Mouse (Mus musculus): ENCODE measurements around the gene Xirp1.

- TF ChIP-seq ELF1 (IDR thresholded peaks at IDR 0.05; ENCODE audit: low read depth, low read length) (no peak), USF1 (IDR thresholded peaks at IDR 0.05; ENCODE audit: low read depth, low read length) (no peak), CTCF (IDR thresholded peaks at IDR 0.05 in 2 of 3, conservative IDR thresholded peaks at IDR 0.05 in 1 of 3; ENCODE audit: control insufficient read depth in 1 of 3, insufficient read depth in 1 of 3, low read depth in 2 of 3, low read length in 3 of 3, poor library complexity in 1 of 3, severe bottlenecking in 1 of 3) (no peak), GATA1 (IDR thresholded peaks at IDR 0.05; ENCODE audit: low read depth, low read length) (no peak), EP300 (IDR thresholded peaks at IDR 0.05; ENCODE audit: low read depth in 1 of 2, low read length in 2 of 2) (no peak), POLR2A (IDR thresholded peaks at IDR 0.05; ENCODE audit: control insufficient read depth in 1 of 2, insufficient read depth in 1 of 2, low read depth in 1 of 2, low read length in 2 of 2, poor library complexity in 1 of 2) (no peak), UBTF (IDR thresholded peaks at IDR 0.05; ENCODE audit: borderline replicate concordance, insufficient read depth, low read depth, low read length) (no peak), ZNF384 (IDR thresholded peaks at IDR 0.05; ENCODE audit: low read depth, low read length) (no peak), HCFC1 (IDR thresholded peaks at IDR 0.05; ENCODE audit: low read depth, low read length) (no peak), SMC3 (IDR thresholded peaks at IDR 0.05; ENCODE audit: low read depth, low read length) (no peak), MAZ (IDR thresholded peaks at IDR 0.05; ENCODE audit: low read depth, low read length) (no peak), TBP (IDR thresholded peaks at IDR 0.05; ENCODE audit: low read depth, low read length) (no peak)
Observed at GRCm38 (mm10) chr9:120009226-120009841, 14.1 kb downstream of the Xirp1 start.
